Mouse (Mus musculus): ENCODE results near the gene Polr3k. TPM values are rescaled to one million over a fixed set of nuclear protein-coding genes. Genes with fewer than 3 reads are reported as not detected.

The Polr3k gene
- total RNA-seq (2021) = 10 to 100 TPM; 32.7 to 39.4 TPM

DNA sequence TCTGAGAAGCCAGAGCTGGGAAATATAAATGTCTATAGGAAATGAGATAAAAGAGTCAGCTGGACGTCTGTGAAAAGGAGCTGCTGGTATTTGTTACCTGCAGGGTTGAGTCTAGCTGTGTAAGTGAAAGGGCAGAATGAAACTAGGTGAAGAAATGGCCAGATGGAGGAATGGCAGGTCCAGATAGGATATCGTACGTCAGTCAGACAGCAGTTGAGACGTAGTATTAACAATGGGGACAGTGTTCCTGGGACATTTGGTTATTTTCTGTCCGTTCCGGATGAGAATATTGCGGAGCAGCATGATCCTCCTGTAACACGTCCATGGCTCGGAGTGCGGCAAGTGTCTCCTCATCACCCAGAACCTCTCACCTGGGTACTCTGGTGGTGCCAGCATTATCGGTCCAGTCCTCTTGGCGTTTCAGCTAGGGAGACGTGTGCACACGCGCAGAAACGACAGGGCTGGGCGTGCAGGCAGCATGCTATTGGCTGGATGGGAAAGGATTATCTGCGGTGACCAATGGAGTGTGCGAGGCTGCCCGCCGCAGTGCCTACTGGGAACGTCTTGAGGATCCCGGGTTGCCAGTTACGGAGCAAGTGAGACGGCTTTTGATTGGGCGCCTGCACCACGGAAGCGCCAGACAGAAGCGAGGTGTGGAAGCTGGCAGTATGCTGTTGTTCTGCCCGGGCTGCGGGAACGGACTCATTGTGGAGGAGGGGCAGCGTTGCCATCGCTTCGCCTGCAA lies at the start of gene Polr3k:
Polr3k (plus strand) TSS at position 547 of the 745 bp plus-strand sequence.
- DNase-seq (ENCODE audit: extremely low spot score in 1 of 2, low spot score in 2 of 2) = peak; percentile 94 to 97
- intact Hi-C loops (cut with DNase I) = loop anchor here (2.0 kb wide), 1 partner anchor 141 kb away; no protein-coding TSS in a partner anchor

DNA sequence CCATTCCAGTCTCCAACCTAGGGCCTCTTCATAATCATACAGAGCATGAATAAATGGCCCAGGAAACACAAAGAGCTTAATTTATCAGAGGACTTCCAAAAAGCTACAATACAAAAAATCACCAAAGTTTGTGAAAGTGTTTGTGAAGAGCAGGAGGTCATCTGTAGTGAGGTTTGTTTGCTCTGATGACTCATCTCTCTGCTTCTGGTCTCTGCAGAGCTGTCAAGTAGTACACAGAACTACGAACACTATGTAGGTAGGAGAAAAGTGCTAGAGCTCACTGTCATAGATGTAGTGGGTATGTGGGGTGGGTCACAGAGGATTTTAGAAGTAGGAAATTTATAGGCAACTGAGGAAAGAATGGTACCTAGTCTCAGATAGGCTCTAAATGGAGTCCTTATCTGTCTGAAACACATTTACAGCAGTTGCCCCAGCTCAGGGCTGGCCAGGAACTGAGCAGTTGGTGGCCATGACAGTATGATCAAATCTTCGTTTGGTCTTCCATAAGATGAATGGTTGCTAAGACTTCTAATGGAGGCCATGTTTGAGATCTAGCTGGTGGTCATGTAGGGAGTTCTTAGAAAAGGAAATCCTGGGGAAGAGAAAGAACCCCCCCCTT lies 35.0 kb upstream of the Polr3k start:
- no peak for DNase-seq (ENCODE audit: extremely low spot score in 1 of 2, low spot score in 2 of 2)
- intact Hi-C loops (cut with DNase I) = no loop called here

DNA sequence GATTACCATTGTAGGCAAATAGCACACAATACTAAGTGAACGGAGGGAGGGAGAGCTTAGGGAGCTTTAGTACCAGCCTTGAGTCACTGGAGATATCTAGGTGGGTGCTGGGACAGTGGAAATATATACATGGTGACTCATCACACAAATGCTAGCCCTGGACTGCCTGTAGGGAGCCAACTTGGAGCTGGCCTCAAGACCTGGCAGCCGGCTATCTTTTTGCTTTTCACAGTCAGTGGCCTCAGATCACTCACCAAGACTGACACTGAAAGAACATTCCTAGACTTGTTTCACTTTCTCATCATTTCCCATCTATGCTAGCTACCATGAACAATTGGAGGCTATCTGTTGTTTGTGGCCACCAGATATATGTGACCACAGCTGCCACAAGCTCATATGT lies 31.4 kb upstream of the Polr3k start:
- intact Hi-C loops (cut with DNase I) = no loop called here
- no peak for DNase-seq (ENCODE audit: extremely low spot score in 1 of 2, low spot score in 2 of 2)

DNA sequence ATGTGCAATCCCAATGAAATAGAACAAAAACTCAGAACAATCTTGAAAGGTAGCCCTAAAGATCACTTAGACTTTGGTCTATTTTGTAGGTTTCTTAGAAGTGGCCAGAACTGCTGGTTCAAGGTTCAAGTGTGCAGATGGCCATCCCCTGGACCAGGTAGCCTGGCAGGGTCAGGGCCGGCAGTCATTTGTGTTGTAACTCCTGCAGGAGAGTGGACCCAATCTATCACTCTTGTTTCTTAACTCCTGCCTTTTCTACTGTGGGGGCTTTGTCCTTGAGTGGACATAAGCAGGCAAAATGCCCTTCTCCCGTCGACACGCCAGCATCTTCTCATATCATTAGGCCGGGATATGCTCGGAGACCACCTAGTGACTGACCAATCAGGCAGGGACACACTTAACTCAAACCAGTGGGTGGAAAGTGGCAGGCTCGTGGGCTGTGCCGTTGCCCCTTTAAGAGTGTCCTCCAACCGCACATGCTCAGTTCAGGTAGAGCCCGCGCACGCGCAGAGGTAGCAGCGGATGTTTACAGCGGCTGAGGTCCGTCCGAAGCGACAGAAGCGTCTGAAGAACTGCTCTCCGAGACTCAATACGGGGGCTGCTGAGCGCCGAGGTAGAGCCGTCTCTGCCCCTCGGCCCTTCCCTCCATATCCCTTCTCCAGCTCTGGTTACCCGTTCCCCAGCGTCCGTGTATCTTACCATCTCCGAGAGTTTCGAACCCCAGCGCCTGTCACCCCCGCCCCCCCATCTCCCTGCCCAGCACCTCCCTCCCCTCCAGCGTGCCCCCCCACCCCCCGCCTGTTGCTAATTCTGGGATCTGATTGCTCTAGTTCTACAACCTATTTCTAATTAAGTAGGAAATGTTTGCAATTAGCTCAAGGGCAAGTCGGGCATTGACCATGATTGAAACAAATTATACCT lies 26.5 kb upstream of the Polr3k start, which contains the start of gene Pcmtd2:
Pcmtd2 (plus strand) TSS at position 483 of the 921 bp plus-strand sequence.
- intact Hi-C loops (cut with DNase I) = no loop called here
- DNase-seq (ENCODE audit: extremely low spot score in 1 of 2, low spot score in 2 of 2) = peak; percentile 91 to 94

DNA sequence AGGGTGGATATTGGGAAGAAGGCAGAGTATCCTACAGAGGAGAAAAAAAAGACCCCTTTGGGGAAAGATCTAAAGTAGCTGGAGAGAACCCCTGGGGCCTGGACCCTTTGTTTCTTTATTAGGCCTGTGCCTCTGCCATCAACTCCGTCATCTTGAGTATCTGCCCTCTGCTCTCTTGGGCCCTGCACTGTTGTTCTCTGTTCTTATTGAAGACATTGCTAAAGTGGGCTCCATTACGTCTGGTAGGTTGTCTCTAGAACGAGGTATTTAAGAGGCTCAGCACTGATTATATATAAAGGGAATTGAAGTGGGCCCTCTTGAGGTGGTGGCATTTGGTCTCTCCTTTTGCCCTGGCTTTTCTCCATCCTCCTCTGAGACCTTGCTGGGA lies 25.9 kb upstream of the Polr3k start:
- intact Hi-C loops (cut with DNase I) = no loop called here
- no peak for DNase-seq (ENCODE audit: extremely low spot score in 1 of 2, low spot score in 2 of 2)

DNA sequence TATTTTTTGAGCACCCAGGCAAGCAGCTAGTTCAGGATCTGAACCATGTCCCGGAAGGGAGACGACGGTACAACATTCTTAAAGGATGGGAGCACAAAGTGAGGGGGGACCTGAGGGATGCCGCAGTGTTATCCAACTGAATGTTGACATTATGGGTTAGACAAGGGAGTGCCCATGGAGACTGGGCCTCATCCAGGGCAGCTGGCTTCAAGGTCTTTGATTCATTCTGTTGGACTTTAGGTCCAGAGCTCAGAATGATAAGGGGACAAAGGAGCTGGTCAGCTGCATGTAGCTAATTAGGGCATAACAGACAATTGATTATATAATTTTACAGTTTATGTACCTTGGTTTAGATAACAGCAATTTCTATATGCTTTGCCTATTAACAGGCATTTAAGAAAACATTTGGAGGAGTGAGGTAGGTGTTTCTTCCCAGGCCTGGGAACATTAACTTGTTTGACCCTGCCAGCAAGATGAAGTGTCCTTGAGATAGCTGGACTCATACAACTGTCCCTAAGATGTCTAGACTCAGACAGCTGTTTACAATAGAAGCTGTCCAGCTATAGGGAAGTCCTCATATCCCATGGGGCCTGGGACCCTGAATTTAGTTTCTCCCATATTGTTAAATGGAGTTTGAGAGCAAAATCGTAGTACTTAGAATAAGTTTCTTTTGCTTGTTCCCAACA lies 18.3 kb upstream of the Polr3k start:
- intact Hi-C loops (cut with DNase I) = loop anchor here (10.0 kb wide), 1 partner anchor 201 kb away; no protein-coding TSS in a partner anchor
- DNase-seq (ENCODE audit: extremely low spot score in 1 of 2, low spot score in 2 of 2) = no peak

DNA sequence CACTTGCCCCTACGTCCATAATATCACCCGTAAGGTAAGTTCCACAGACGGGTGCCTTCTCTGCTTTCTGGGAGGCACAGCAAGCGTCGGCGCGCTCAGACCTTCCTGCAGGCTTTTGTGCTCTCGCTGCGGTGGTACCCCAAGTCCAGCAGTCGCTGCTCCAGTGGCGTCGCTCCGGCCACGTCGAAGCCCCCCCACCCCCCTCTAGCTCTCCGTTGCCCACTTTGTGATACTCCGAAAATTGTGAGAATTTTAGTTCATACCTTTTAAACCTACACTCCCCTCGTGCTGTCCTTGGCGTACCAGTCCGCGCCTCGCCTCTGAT lies 361 bp downstream of the Polr3k start:
- no peak for DNase-seq (ENCODE audit: extremely low spot score in 1 of 2, low spot score in 2 of 2)
- intact Hi-C loops (cut with DNase I) = loop anchor here (2.0 kb wide), 1 partner anchor 142 kb away; no protein-coding TSS in a partner anchor

DNA sequence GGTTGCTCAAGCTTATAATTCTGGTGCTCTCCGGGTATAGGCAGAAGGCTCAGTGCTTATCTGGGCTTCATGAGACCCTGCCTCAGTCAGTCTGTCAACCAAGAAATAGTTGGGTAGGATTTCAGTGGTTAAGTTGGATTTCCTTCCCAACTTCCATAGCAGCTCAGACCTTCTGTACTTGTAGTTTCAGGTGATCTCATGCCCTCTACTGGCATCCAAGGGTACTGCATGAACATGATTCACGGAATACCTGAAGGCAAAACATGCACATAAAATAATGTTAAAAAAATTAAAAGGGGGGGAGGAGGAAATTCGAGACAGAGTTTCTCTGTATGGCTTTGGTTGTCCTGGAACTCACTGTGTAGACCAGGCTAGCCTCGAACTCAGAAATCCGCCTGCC lies 2.8 kb downstream of the Polr3k start:
- intact Hi-C loops (cut with DNase I) = no loop called here
- peak; percentile 65 to 74 for DNase-seq (ENCODE audit: extremely low spot score in 1 of 2, low spot score in 2 of 2)

DNA sequence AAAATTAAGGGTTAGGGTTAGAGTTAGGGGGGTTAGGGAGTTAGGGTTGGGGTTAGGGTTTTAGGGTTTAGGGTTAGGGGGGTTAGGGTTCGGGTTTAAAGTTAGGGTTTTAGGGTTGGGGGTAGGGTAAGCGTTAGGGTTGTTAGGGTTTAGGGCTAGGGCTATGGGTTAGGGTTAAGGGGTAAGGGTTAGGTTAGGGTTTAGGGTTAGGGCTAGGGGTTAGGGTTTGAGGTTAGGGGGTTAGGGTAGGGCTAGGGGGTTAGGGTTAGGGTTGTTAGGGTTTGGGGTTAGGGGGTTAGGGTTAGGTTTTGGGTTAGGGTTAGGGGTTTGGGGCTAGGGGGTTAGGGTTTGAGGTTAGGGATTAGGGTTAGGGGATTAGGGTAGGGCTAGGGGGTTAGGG lies 6.9 kb downstream of the Polr3k start:
- intact Hi-C loops (cut with DNase I) = no loop called here
- no peak for DNase-seq (ENCODE audit: extremely low spot score in 1 of 2, low spot score in 2 of 2)

DNA sequence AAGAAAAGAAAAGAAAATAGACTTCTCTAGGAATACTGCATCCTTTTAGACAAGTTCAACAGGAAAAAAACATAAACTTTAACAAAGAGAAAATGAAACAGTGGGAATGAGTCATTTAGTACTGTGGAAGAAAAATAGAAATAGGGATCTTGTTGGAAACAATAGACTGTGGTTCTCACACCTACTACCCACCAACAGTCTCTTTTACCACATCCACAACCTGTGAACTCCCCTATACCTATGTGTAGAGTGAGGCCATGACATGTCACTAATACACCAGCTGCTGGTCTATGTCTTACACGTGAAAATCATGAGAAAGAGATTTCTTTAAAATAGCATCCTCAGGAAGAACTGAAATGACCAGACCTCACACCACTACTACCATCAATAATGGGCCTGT lies 14.8 kb downstream of the Polr3k start:
- DNase-seq (ENCODE audit: extremely low spot score in 1 of 2, low spot score in 2 of 2) = no peak
- intact Hi-C loops (cut with DNase I) = no loop called here

DNA sequence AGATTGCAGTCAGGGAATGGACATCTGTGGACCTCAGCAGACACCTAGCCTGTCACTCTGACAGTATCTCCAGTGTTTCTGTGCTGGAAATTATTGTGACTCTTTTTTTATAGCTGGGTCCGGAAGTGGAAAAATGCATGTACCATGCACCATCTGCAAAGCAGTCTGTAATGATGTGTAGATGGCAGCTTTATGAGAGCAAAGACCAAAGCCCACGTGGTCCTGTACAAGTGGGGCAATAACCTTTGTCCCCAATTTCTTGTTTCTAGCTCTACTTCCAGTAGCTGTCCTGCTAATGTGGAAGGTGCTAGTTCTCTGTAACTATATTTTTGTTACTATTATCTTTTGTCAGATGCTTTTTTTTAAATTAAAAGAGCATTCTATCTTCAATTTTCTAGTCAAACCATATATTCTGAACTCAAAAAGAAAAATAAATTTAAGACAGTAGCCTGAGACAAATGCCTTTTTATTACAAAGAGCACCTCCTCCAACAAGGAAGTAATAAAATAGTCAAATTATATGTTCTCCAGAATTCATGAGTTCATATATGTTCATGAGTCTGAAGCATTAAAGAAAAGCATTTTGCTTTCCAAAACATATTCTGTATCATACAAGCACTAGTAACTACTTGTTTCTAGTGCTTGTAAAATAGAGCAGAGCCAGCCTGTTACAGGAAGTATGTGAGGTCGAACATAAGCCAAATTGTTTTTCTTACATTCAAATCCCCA lies 19.0 kb downstream of the Polr3k start:
- no peak for DNase-seq (ENCODE audit: extremely low spot score in 1 of 2, low spot score in 2 of 2)

DNA sequence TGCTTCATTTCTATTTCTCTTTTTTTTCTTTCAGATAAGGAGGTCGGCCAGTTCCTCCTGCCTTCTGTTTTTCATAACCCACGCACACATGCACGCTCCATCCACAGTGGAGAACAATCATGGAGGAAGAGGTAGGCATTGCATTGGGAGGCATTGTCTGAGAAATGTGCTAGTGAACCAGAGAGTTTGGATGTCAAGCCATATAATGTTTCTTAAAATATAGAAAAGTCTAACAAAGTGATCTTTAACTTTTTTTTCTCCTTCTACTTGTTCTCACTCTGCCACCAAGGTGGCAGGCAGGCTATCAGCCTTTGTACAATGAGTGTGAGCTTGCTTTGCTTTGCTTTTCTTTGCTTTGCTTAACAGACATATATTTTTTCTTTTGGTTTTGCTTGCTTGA lies 53.7 kb downstream of the Polr3k start:
- DNase-seq (ENCODE audit: extremely low spot score in 1 of 2, low spot score in 2 of 2) = no peak
- intact Hi-C loops (cut with DNase I) = loop anchor here (1.0 kb wide), 1 partner anchor 11 kb away; no protein-coding TSS in a partner anchor

More for the DNA sequence above, 19.0 kb downstream of the Polr3k start:
- intact Hi-C loops (cut with DNase I) = no loop called here

DNA sequence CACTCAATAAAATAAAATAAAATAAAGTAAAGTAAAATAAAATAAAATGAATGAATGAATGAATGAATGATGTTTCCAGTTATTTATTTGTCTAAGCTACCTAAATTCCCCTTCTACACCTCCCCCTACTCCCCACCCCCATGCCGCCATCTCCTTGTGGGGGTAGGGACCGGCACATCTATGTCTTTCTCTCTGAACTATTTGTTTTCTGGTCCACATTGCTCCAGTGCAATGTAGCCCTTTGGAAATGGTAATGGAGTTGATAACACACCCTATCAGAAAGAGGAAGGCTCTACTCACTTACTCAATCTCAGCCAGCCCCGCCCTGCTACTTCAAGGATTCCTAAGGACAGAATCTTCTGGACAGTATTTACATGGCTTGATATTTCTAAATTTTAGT lies 54.4 kb downstream of the Polr3k start:
- intact Hi-C loops (cut with DNase I) = no loop called here
- DNase-seq (ENCODE audit: extremely low spot score in 1 of 2, low spot score in 2 of 2) = peak in 1 of 2 experiments; percentile 84

Other genes starting within 250 kb of the Polr3k start
- under 1 TPM in 1 of 2 experiments, not detected in 1; 0.67 TPM for gene Gm29797, start 207.3 kb upstream of the Polr3k start, total RNA-seq (2021)
- gene Sox18, start 192.7 kb upstream of the Polr3k start, total RNA-seq (2021) = 10 to 100 TPM; 13.9 to 14.7 TPM
- gene Tcea2, start 184.0 kb upstream of the Polr3k start, total RNA-seq (2021) = 10 to 100 TPM; 57.3 to 62.7 TPM
- gene Rgs19, start 170.4 kb upstream of the Polr3k start, total RNA-seq (2021) = 10 to 100 TPM; 48.8 to 57.2 TPM
- not detected for gene Lkaaear1, start 165.9 kb upstream of the Polr3k start, total RNA-seq (2021)
- gene Oprl1, start 149.3 kb upstream of the Polr3k start, total RNA-seq (2021) = 10 to 100 TPM; 75.4 to 82.2 TPM
- gene Myt1, start 101.0 kb upstream of the Polr3k start, total RNA-seq (2021) = 10 to 100 TPM; 24.3 to 27.7 TPM
- gene Pcmtd2, start 26.5 kb upstream of the Polr3k start, total RNA-seq (2021) = 10 to 100 TPM; 51.8 to 62.1 TPM
- not detected for gene Gm14496, start 126.8 kb downstream of the Polr3k start, total RNA-seq (2021)